Comparison of ENCODE assay signal across 13 mouse cellular contexts in the genomic region with DNA sequence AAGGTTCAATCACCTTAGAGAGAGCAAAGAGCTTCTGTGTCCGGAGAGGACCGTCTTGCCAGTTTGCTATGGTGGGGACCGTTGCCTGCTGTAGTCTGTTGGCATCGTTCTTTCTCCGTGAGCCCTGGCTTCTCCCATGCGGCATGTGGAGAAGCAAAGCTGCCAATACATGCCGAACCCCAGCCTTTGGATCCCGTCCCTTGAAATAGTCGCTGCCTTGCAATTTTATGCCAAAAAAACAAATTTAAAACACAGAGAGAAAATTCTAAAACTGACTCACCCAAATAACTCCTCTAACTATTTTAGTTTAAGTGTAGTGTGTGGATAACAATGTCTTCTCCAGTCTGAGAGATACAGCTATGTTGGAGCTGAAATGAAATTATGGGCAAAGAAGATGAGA.
DNase-seq lines count a peak whose midpoint lies in the region; ATAC-seq and TF ChIP-seq lines count a peak whose summit lies in the region.
"Had no signal": no experiment of that assay in that cellular context is flagged by ENCODE, and none has a peak within 500 bp of the region (broad histone marks: within the 10 kb centered on the region; RNA-seq: fewer than 3 reads in every experiment).

No protein-coding gene starts in this region.

- H3K4me3 ChIP-seq in lung, adult 2 months (replicated peaks; ENCODE audit: extremely low read depth, low read depth, low read length): no peak overlapping the region
- H3K4me3 ChIP-seq: embryonic facial prominence, embryonic 15.5 days; hindbrain, embryonic 12.5 days; limb, embryonic 13.5 days had no signal

- no peaks in the 10 kb centered on the region for H3K4me1 ChIP-seq in lung, adult 2 months (ENCODE audit: control insufficient read depth, insufficient read depth, low read length)
- H3K4me1 ChIP-seq: embryonic facial prominence, embryonic 15.5 days; hindbrain, embryonic 12.5 days; limb, embryonic 13.5 days had no signal

- peak; percentile 99 for ATAC-seq in cerebellum, adult (ENCODE audit: insufficient number of reproducible peaks, low FRiP score, low TSS enrichment)

- 89% methylated on average over 9 of the region's 9 CpGs for WGBS in lung, adult 2 months

- no peak for TF ChIP-seq CTCF in lung, adult 2 months (IDR thresholded peaks at IDR 0.05; ENCODE audit: insufficient read depth, low read length)

- DNase-seq in cerebellum, postnatal 10 days: peak; percentile 88 to 89
- peak; percentile 17 to 43 for DNase-seq in layer of hippocampus, postnatal 10 days (ENCODE audit: low spot score in 2 of 2)
- peak; percentile 3 to 5 for DNase-seq in right cerebral cortex, adult 2 months (ENCODE audit: low spot score in 2 of 2)
- DNase-seq in heart, adult 9 months (ENCODE audit: low spot score in 2 of 2): no peak
- no peak for DNase-seq in gastrocnemius, adult 8-10 months (ENCODE audit: low spot score in 2 of 2)
- DNase-seq in lung, adult 2 months: no peak
- DNase-seq in spleen, postnatal 36 days (ENCODE audit: low spot score in 2 of 2): no peak
- DNase-seq: lung, embryonic 14.5 days; thymus, postnatal 4 days had no signal

- no peak for TF ChIP-seq POLR2A in lung, adult 2 months (IDR thresholded peaks at IDR 0.05; ENCODE audit: borderline replicate concordance, extremely low read depth, low read depth, low read length)

Comparison
In these comparisons a context has a peak if more than half of its experiments do, and no peak if none do; other contexts are left out.
1. DNase-seq: peak in cerebellum, postnatal 10 days (2 of 2), layer of hippocampus, postnatal 10 days (2 of 2) and right cerebral cortex, adult 2 months (2 of 2); none in heart, adult 9 months (0 of 2), gastrocnemius, adult 8-10 months (0 of 2), lung, adult 2 months (single experiment) and spleen, postnatal 36 days (0 of 2).